Mouse (Mus musculus) CD4-positive, CD25-positive, alpha-beta regulatory T cell, adult 9 weeks (primary cell): ENCODE measurements around the gene Adipoq. TPM values are rescaled to one million over a fixed set of nuclear protein-coding genes. Genes with fewer than 3 reads are reported as not detected.

ENCODE experiments used
- polyA plus RNA-seq: library from polyadenylated mRNA; unstranded; fragments of 100-300 nt; shearing (Covaris generic); gene quantifications from one replicate; pipeline ENCODE4 v1.2.1, GENCODE M21; 2017

Adipoq gene
- 0.57 TPM for polyA plus RNA-seq

DNA sequence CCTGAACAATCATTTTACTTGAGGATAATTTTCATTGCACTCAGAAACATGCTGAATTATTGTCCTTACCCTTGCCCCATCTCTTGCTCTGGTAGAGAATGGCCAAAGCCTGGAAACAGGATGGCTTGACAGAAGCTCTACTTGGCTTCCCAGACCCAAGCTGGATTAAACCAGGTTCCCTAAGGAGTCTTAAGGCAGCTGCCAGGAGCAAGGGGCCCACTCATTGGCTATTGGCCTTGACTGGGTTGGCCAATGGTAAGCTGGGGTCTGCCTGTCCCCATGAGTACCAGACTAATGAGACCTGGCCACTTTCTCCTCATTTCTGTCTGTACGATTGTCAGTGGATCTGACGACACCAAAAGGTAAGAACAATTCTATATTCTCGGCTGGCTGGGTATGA, at the start of gene Adipoq:
TSS of gene Adipoq (plus strand) at position 257 of the 400 bp plus-strand sequence.

DNA sequence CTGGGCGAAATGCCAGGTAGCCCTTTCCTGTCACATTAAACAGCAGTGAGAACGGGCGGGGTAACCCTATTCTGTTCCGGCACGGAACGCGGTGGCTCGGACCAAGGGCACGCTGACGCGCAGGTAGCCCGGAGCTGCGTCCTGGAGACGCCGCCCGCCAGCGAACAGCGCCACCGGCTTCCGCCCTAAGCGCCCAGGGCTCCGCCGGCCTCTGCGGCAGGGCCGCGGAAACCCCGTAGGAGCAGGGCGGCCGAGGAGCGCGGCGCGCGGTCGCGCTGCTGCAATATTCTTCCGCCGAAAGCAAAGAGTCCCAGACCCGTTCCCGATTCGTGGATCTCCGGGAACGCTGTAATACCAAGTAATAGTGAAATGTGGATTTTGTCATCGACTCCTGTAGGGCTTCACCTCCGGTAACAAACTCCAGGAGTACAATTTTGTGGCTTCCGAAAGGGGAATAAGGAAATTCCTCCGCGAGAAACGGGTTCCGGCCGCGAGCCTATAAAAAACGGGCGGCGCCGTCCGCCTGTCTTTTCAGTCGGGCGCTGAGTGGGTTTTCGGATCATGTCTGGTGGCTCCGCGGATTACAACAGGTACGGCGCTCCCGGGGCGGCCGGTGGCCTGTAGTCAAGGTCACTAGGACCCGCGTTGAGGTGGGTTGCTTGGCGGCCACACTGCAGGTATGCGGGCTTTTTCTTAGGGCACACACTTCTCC, 38.9 kb upstream of the Adipoq start, which contains the start of gene Eif4a2:
TSS of gene Eif4a2 (plus strand) at position 214 of the 712 bp plus-strand sequence.

GRCm38 (mm10) chr16:23127673-23128375, 18.5 kb upstream of the Adipoq start, which contains the start of gene Rfc4:
Gene Rfc4, minus strand, starts transcription at chr16:23127737.

Other genes starting within 250 kb of the Adipoq start
- not detected for gene Fetub, start 228.2 kb upstream of the Adipoq start, polyA plus RNA-seq
- not detected for gene Hrg, start 195.5 kb upstream of the Adipoq start, polyA plus RNA-seq
- not detected for gene Kng2, start 117.1 kb upstream of the Adipoq start, polyA plus RNA-seq
- gene Kng1, start 88.7 kb upstream of the Adipoq start, polyA plus RNA-seq = not detected
- gene Eif4a2, start 39.1 kb upstream of the Adipoq start, polyA plus RNA-seq = 294 TPM
- 31.3 TPM for gene Rfc4, start 18.8 kb upstream of the Adipoq start, polyA plus RNA-seq
- gene St6gal1, start 78.2 kb downstream of the Adipoq start, polyA plus RNA-seq = 115 TPM